Mouse (Mus musculus): ENCODE measurements around the gene Clmn.
"Not testable (repeated sequence)": the region's sequence is repeated elsewhere in the genome, so short reads cannot be mapped to it uniquely, and the experiment has no call there.

The Clmn gene

DNA sequence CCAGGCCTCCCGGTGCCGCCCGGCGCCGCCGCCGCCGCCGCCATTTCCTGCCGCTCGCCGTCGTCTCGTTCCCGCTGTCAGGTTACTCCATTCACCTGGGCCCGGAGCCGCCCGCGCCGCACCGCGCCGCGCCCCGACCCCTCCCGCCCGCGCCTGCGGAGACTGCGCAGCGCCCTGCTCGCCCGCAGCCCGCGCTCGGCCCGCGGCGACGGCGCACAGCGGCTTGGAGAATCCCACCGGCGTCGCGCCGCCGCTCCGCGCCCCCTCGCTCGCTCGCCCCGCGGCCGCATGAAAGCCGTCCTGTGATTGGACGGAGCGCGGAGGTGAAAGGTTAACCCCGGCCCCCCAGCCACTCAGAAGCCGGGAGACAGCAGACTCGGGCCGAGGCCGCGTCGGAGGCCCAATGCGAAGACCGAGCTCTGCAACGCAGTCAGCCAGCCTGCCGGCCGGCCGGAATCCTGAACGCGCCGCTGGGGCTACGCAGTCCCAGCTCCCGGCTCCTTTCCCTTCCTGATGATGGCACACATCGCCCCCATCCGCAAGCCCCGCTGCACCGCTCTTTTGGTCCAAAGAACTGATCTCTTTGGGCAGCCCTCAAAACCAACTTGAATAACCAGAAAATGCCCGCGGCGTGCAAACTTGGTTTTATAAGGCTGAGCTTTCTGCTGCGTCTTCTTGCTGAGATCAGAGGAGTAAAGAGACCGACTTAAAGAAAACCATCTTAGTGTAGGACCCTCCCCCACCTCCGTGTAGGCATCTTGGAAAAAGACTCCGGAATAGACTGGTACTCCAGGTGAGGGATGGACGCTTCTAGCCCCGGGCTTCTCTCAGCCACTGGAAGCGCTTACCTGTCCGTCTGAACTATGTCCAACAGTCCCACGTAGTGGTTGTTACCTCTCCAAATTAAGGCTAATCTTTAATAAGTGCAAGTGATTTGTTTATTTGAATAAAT, 112.8 kb downstream of the Clmn start, which contains the start of gene Dicer1:
TSS of gene Dicer1 (minus strand) at position 139 of the 952 bp plus-strand sequence.
- DNase-seq (ENCODE audit: inconsistent ontology term) = peak; percentile 98

DNA sequence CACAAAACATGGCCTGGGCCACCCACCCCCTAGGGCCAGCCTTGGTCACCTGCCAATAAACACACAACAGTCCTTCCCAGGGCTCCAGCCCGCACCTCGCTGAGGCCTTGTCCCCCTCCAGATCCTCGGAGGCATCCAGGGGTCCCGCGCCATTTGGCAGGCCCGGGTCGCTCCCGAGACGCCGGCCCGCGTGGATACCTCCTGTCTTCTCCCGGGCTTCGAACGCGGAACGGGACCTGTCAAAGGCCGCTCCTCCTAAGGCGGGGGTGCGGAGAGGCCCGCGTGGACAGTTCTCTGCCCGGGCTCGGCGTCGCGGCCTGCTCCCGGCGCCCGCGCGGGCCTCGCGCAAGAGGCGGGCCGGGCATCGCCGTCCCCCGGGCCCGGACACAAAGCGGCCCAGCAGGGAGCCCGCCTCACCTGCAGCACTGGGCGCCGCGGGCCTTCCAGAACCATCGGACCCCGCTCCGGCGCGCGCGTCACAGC, 113.5 kb downstream of the Clmn start:
- DNase-seq (ENCODE audit: inconsistent ontology term) = peak; percentile 52

DNA sequence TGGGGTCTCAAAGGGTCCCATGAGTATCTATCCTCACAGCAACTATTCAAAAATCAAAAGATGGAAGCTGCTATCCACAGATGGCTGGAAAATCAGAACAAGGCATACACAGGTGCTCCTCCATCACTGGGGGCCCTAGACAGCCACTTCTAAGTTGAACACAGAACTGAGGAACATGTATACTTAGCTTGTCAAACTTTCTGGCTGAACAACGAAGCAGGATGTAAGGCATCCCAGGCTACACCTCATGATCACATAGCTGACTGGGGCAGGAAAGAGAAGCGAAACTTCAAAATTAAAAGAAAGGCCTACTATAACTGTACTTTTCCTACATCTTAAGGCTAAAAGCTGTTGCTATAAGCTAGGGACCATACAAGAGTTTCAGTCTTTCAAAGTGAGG, 115.9 kb downstream of the Clmn start:
- DNase-seq (ENCODE audit: inconsistent ontology term) = no peak

DNA sequence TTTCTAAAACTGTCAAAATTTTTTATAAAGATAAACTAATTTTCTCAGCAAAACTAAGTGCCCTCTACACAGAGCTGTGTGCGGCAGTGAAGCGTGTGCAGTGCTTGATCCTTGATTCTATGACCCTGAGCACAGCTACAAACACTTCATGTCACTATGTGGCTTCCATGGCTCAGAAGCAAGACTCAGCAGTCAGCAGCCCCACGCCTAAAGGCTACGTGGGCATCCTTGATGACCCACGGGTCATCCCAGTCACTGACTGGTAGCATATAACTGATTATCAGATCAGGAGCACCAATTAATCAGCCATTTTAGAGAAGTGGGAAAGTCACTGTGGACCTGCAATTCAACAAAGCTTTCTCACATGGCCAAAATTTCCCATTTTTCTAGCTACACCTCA, 117.6 kb downstream of the Clmn start:
- no peak for DNase-seq (ENCODE audit: inconsistent ontology term)

DNA sequence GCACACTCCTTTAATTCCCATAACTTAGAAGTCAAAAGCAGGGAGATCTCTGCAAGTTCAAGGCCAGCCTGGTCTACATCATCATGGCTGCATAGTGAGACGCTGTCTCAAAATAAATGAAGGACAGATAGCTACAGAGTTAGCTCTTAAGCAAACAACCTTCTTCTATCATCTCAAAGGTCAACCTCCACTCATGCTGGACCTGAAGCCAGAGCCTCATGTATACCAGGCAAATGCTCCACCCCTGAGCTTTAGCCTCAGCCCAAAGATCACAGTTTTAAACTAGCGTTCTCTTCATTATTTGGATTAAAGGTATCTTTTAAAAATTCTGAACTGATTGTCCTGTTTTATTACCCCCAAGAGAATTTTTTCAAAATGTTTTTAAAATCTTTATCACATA, 118.3 kb downstream of the Clmn start:
- no peak for DNase-seq (ENCODE audit: inconsistent ontology term)

DNA sequence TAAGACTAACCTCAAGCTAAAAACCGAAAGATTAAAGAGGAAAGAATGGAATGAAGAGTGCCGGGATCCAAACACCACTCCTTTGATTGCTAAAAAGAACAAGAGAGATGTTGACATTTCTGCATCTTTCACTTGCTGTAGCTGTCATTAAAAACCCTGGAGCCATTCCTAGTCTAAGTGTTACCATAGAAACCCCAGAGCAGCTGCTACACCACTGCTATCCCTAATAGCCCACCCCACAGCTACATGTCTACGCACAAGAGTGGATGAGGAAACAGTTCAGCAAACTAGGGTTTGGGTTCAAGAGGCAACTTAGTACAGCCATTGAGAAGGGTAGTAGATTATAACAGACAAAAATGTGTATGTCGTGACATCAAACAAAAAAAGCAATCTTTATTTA, 121.2 kb downstream of the Clmn start:
- DNase-seq (ENCODE audit: inconsistent ontology term) = no peak

DNA sequence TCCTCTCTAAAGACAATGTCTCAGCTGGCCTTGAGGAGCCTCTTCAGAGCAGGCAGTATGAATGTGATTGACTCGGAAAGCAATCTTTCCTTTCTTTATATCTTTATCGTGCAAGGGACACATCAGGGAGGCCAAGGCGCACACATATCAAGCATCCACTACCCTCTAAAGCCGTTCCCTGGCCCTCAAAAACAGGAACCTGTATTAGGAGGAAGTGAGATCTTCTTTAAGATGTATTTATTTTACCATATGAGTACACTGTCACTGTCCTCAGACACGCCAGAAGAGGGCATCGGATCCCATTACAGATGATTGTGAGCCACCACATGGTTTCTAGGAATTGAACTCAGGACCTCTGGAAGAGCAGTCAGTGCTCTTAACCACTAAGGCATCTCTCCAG, 122.6 kb downstream of the Clmn start:
- DNase-seq (ENCODE audit: inconsistent ontology term) = no peak

DNA sequence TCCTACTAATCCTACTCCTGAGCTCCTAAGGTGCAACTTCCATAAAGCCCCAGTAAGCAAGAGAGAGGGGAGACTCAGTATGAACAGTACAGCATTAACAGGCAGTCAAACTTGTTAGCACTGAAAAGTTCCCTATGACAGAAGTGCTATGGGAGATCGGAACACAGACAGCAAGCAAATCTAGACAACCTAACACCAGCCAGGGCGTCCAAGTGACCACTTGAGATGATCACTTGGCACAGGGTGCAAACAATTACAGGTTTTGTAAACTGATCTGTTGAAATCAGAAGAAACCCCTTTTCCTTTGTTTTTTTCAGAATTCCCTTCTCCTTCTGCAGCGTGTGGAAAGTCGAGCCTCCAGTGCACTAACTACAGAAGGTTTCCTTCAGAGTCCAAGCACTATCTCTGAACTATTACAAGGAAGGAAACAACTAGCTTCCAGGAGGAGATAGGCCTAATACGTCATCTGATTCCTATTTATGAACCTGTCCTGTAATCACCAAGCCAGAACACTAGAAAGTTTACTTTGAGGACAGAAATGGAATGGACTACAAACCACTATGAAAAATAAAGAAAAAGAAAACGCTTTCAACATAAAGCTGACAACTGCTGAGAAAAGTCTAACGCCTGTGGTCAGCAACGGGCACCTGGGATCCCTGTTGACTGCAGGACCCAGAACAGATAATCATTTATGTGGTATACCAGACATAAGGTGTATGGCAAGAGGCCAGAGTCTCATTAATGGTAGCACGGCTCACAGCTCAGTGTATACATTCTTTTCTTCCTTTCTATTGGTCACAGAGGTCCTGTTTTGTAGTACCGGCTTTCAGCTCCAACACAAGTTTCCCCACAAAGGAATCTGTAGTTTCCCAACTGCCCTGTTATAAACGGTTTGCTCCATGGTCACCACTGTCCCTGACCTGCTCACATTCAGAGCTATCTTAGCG, 123.8 kb downstream of the Clmn start:
- DNase-seq (ENCODE audit: inconsistent ontology term) = no peak

DNA sequence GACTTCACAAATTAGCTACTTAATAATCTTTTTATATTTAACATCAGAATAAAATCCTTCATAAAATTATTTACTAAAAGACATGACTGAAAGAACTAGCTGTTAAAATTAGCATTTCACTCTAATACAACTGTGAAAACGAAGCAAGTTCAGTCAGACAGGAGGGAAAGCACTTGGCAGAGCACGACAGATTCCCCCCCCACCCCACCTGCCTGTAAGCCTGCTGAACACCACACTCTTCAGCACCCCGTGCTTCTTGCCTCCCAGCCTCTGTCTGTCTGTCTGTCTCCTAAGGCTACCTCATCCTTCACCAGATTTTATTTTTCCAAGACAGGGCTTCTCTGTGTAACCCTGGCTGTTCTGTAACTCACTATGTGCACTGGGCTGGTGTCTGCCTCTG, 125.9 kb downstream of the Clmn start:
- no peak for DNase-seq (ENCODE audit: inconsistent ontology term)

DNA sequence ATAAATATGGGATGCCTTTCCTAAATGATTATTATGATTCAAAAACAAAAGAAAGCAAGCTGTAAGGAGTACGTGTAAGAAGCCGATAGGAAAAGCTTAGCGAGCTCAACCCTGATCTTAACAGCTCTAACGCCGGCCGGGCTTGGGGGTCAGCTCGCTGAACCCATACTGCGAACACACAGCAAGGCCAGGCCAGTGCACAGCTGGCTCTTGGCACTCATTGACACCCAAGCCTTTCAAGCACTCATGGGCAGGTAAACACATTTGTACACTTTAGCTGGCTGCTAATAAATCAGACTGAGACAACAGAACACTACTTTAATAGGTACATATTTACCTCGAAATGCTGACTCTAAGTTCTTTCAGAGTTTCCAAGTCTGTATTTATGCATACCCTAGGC, 126.4 kb downstream of the Clmn start:
- no peak for DNase-seq (ENCODE audit: inconsistent ontology term)

DNA sequence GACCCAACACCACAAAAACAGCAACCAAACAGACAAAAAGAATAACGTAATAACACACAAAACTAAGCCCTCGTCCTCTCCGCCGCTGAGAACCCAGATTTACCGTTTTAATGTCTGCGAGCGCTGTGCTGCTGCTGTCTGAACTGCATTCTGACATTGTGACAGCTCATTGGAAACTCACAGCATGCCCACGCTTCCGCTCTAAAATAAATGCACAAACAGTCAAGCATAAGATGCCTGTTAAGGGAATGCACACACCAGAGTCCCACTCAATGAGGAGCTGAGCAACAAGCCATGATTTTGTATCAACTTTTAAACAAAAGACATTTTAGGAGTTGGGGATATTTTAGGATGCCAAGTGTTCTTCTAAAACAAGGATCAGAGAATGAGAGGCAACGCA, 127.2 kb downstream of the Clmn start:
- DNase-seq (ENCODE audit: inconsistent ontology term) = no peak

DNA sequence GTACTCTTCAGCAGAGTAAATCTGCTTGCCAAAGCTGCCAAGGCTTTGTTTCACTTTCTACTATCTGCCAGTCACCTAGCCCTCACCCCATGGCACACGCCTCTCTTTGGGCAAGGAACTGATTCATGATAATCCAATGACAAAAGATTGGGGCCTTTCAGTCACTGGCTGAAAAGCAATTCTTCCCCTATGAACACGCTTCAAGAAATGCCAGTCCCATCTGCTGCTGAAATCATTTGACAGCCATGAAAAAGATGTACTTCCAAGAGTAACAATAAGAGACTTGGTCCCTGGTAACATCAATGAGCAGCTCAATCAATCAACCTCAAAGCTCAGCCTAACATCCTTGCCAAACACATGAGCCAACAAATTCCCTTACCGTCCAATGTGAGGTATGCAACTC, 128.9 kb downstream of the Clmn start:
- peak; percentile 84 for DNase-seq (ENCODE audit: inconsistent ontology term)

DNA sequence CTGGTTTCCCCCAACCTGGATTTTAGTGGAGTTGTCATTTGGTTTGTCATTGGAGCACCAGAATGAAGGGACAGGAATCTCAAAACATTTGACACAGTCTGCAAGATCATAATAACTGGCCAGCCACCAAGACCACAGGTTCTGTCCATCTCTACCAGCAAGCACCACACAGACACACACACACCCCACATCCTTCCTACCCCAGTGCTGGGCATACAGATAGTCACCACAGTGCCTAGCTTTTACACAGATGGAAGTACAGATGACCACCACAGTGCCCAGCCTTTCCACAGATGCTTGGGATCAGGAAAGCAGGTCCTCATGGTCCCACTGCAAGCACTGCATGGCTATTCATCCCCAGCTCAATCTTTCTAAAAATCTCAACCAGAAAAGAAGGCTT, 131.7 kb downstream of the Clmn start:
- no peak for DNase-seq (ENCODE audit: inconsistent ontology term)

DNA sequence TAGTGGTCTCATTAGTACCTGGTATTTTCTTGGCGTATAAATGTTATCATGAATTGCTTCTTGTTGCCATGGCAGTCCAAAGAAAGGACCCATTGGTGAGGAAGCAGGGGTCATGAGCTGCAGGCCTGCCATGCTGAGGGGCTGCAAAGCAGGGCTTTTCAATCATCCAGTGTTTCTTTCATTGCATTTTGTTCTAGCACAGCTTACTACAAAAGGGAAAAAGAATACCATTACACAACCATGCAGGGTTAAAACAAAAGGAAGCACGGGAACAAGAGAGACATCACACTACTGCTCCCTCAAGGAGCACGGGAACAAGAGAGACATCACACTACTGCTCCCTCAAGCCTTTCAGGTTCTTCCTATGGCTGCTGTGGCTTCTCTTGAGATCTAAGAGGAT, 133.1 kb downstream of the Clmn start:
- no peak for DNase-seq (ENCODE audit: inconsistent ontology term)

DNA sequence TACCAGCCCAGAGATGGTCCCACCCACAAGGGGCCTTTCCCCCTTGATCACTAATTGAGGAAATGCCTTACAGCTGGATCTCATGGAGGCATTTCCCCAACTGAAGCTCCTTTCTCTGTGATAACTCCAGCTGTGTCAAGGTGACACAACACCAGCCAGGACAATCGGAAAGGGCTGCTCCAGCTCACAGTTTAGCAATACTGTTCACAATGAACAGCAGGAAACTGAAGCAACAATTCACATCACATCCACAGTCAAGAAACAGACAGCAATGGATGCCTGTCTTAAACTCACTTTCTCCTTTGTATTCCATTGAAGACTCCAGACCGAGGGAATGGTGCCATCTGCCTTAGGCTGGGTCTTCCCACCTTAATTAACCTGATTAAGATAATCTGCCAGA, 138.4 kb downstream of the Clmn start:
- DNase-seq (ENCODE audit: inconsistent ontology term) = not testable (repeated sequence)

DNA sequence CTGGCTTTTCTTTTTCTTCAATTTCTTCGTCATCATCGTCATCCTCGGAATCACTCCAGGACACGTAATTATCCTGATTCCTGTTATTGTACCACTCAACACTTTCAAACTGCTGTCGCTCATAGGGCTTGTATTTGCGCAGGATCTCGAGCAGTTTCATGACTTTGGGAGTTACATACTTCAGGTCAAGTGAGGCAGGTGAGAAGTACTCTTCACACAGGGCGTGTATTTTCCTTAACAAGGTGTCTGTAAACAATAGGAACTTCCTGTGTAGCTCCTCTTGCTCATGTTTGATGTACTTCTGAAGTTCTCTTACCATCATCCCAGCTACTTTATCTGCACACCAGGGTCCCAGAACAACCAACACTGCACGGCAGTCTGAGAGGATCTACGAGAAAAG, 142.8 kb downstream of the Clmn start:
- DNase-seq (ENCODE audit: inconsistent ontology term) = no peak

DNA sequence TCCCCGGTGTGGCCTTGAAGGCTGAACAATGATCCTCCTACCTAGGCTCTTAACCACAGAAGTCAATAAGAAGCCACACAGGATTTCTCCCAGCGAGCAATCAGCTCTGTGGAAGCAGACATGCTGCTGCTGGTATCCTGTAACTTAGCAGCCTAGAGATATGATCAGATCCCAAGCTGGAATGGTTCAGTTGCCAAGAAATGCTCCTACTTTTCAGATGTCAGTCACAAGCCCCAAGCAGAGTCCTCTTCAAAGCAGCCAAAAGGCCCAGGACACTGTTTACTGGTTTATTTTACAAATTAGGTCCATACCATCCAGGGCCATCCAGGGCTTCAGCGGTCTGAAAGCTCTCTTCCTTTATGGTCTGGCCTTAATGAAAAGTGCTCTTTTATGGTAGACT, 143.9 kb downstream of the Clmn start:
- no peak for DNase-seq (ENCODE audit: inconsistent ontology term)

DNA sequence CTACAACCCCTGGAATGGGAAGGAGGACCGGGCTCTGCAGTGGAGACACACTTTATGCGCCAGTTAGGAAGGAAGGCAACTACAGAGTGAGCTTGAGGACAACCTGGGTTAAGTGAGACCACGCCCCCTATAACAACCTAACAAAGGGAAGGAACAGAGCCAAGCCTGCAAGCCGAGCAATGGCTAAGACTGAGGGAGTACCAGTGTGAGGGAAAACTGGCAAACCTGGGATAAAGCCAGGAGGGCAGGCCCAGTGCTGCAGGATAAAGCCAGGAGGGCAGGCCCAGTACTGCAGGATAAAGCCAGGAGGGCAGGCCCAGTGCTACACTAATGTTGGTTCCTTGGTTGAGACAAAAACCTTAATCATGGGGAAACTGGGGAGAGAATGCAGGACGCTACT, 145.9 kb downstream of the Clmn start:
- no peak for DNase-seq (ENCODE audit: inconsistent ontology term)

DNA sequence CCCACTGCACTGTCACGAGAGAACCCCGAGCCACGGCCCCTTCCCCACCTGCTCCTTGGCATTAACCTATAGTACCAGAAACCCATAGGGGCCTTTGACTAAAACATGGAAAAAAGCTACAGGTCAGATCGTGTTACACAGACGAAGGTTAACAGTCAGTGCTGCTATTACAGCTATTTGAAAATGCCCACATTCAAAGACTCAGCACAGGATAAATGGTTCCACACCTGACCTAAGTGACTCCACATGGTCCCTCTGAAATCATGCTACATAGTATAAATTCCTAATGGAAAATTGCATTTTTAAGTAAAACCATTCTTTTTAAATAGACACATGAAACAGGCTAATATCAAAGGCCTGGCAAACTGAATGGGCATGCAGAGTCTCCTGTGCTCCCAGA, 148.5 kb downstream of the Clmn start:
- DNase-seq (ENCODE audit: inconsistent ontology term) = no peak

DNA sequence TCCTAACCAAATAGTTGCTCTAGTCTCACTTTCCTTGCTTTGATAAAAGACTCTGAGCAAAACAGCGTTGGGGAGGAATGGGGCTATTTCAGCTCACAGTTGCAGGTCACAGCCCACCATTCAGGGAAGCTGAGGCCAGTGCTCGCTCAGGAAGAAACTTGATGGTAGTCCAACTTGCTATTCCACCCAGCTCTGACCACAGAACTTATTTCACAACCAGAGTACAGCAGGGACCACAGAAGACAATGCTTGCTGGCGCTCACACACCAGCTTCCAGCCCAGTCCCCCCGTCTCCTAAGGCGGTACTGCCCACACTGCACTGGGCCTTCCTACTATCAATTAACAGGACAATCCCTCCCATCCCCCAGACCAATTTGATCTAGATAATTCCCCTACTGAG, 149.4 kb downstream of the Clmn start:
- DNase-seq (ENCODE audit: inconsistent ontology term) = peak; percentile 62

Measured in Muller cell, postnatal 12 days (primary cell).